Mouse (Mus musculus): ENCODE data around the gene Chrm2. TPM values are rescaled to one million over a fixed set of nuclear protein-coding genes. Genes with fewer than 3 reads are reported as not detected.

Gene Chrm2
- total and polyA plus RNA-seq, 3 experiments = 26.1 to 83.6 (median 67.4) TPM

GRCm38 (mm10) chr6:36484132-36484665, 96.3 kb downstream of the Chrm2 start:
- H3K79me2 ChIP-seq (replicated peaks; ENCODE audit: control insufficient read depth, insufficient read depth, low read length) = no peaks in the 10 kb centered on the region
- no peaks in the 10 kb centered on the region; the same call in 1 of the 2 replicates for H3K36me3 ChIP-seq (ENCODE audit: control insufficient read depth, insufficient read depth, low read length)
- no peak overlapping the region for H3K27ac ChIP-seq
- TF ChIP-seq EP300 (IDR thresholded peaks at IDR 0.05; ENCODE audit: insufficient read depth, low read depth, low read length) (no peak), CTCF (IDR thresholded peaks at IDR 0.05) (no peak), POLR2A (IDR thresholded peaks at IDR 0.05; ENCODE audit: insufficient read depth, low read depth, low read length) (no peak)
- 45% methylated on average over 4 of the region's 4 CpGs for WGBS
- DNase-seq = no peak
- intact Hi-C loops (cut with DNase I) = loop anchor here (10.0 kb wide), 1 partner anchor 1181 kb away; no protein-coding TSS in a partner anchor
- H3K9ac ChIP-seq (ENCODE audit: low read depth, low read length) = no peak overlapping the region
- H3K27me3 ChIP-seq (ENCODE audit: control insufficient read depth, insufficient read depth, low read length) = no peaks in the 10 kb centered on the region
- no peaks in the 10 kb centered on the region; the same call in 1 of the 2 replicates for H3K4me1 ChIP-seq (ENCODE audit: control insufficient read depth, insufficient read depth, low read length)
- H3K4me3 ChIP-seq = no peak overlapping the region

DNA sequence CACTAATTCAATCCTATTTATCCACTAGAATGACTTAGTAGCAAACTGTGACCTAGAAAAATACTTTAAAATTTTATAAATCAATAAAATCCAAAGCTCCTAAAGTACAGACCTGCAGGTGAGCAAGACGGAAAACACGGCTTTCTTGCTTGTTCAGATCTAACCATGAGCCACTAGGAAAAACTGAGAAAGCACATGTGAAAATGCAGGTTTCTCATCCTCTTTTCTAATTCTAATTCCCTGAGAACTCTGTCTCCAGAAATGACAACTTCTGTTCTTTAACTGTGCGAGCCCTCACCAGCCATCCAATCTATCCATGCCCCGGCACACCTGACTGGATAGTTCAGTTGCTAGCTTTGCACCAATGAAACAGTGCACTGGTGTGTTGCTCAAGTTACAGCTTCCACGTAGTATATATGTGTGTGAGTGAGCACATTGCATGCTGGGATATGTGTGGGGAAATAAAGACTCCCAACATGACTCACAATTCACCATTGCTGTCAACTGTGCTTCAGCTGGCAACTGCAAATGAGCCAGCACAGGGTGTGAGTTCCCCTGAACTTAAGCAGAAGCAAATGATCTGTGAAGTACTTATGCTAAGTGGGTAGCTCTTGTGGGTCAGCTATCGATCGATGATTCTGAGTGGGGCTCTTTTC, 119.3 kb downstream of the Chrm2 start:
- H3K27me3 ChIP-seq (ENCODE audit: control insufficient read depth, insufficient read depth, low read length) = no peaks in the 10 kb centered on the region
- no peaks in the 10 kb centered on the region for H3K79me2 ChIP-seq (replicated peaks; ENCODE audit: control insufficient read depth, insufficient read depth, low read length)
- peaks cover 2% of the 10 kb centered on the region for H3K4me1 ChIP-seq (ENCODE audit: control insufficient read depth, insufficient read depth, low read length)
- H3K36me3 ChIP-seq (ENCODE audit: control insufficient read depth, insufficient read depth, low read length) = peaks cover 4% of the 10 kb centered on the region; the same call in 1 of the 2 replicates
- intact Hi-C loops (cut with DNase I) = loop anchor here (5.0 kb wide), 1 partner anchor 115 kb away; no protein-coding TSS in a partner anchor
- peak overlapping the region; percentile 90 for H3K27ac ChIP-seq
- TF ChIP-seq POLR2A (IDR thresholded peaks at IDR 0.05; ENCODE audit: insufficient read depth, low read depth, low read length) (no peak), EP300 (IDR thresholded peaks at IDR 0.05; ENCODE audit: insufficient read depth, low read depth, low read length) (no peak), CTCF (IDR thresholded peaks at IDR 0.05) (no peak)
- 70% methylated on average over 7 of the region's 7 CpGs for WGBS
- no peak overlapping the region for H3K4me3 ChIP-seq
- H3K9ac ChIP-seq (ENCODE audit: low read depth, low read length) = no peak overlapping the region
- DNase-seq = no peak

DNA sequence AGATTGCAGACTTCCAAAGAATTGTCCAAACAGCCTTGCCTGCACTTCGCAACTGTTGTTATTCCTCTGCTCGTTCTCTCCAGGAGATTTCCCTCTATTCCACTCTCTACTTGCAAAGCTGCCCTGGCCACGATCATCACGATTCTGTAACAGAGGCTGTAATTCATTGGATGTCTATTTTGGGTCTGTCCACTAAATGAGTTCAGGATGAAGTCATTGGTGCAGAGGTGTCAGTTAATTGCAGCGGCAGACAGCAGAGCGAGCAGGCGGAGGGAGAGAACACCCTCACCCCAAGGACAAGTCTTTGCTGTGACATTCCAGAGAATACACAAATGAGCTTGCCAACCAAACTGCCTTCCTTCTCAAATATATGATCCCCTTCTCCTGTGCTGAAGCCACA, 120.1 kb downstream of the Chrm2 start:
- Histone ChIP-seq H3K36me3 (ENCODE audit: control insufficient read depth, insufficient read depth, low read length) (peaks cover 4% of the 10 kb centered on the region; the same call in 1 of the 2 replicates), H3K27me3 (ENCODE audit: control insufficient read depth, insufficient read depth, low read length) (no peaks in the 10 kb centered on the region), H3K4me1 (ENCODE audit: control insufficient read depth, insufficient read depth, low read length) (peaks cover 2% of the 10 kb centered on the region), H3K79me2 (replicated peaks; ENCODE audit: control insufficient read depth, insufficient read depth, low read length) (no peaks in the 10 kb centered on the region), H3K9ac (ENCODE audit: low read depth, low read length) (no peak overlapping the region), H3K27ac (peak overlapping the region; percentile 90), H3K4me3 (no peak overlapping the region)
- TF ChIP-seq POLR2A (IDR thresholded peaks at IDR 0.05; ENCODE audit: insufficient read depth, low read depth, low read length) = peak; percentile 55
- peak; percentile 47; the same call in 1 of the 2 replicates for TF ChIP-seq EP300 (IDR thresholded peaks at IDR 0.05; ENCODE audit: insufficient read depth, low read depth, low read length)
- no peak for TF ChIP-seq CTCF (IDR thresholded peaks at IDR 0.05)
- intact Hi-C loops (cut with DNase I) = loop anchor here (5.0 kb wide), 1 partner anchor 116 kb away; no protein-coding TSS in a partner anchor
- 26% methylated on average over 7 of the region's 7 CpGs for WGBS
- peak in 1 of 2 experiments; percentile 63 for DNase-seq

DNA sequence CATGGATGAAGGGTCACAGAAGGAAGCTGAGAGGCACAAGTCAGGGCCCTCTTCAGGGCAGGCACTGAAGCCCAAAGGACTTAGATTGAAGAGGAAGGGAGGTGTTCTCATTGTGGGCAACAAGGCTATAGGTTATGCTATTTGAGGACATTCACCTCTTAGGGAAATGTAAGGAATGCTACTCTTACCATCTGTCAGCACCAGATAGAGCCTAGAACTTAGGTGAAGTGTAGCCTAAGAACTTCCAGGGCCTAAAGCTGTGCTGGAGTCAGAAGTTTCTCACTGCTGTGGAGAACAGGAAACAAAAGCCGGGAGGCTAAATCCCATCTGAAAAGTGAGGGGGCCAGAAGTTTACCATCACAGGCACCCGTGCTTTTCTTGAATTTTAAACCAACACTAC, 120.6 kb downstream of the Chrm2 start:
- DNase-seq = no peak
- H3K36me3 ChIP-seq (ENCODE audit: control insufficient read depth, insufficient read depth, low read length) = peaks cover 4% of the 10 kb centered on the region; the same call in 1 of the 2 replicates
- H3K9ac ChIP-seq (ENCODE audit: low read depth, low read length) = peak overlapping the region; percentile 54
- no peaks in the 10 kb centered on the region for H3K27me3 ChIP-seq (ENCODE audit: control insufficient read depth, insufficient read depth, low read length)
- H3K4me1 ChIP-seq (ENCODE audit: control insufficient read depth, insufficient read depth, low read length) = peaks cover 2% of the 10 kb centered on the region
- no peak overlapping the region for H3K4me3 ChIP-seq
- WGBS = 32% methylated on average over 2 of the region's 2 CpGs
- no peaks in the 10 kb centered on the region for H3K79me2 ChIP-seq (replicated peaks; ENCODE audit: control insufficient read depth, insufficient read depth, low read length)
- H3K27ac ChIP-seq = peak overlapping the region; percentile 90
- no peak for TF ChIP-seq POLR2A (IDR thresholded peaks at IDR 0.05; ENCODE audit: insufficient read depth, low read depth, low read length)
- TF ChIP-seq CTCF (IDR thresholded peaks at IDR 0.05) = no peak
- TF ChIP-seq EP300 (IDR thresholded peaks at IDR 0.05; ENCODE audit: insufficient read depth, low read depth, low read length) = no peak
- intact Hi-C loops (cut with DNase I) = loop anchor here (5.0 kb wide), 1 partner anchor 116 kb away; no protein-coding TSS in a partner anchor

GRCm38 (mm10) chr6:36516508-36516907, 128.6 kb downstream of the Chrm2 start:
- WGBS = 73% methylated on average over 4 of the region's 4 CpGs
- Histone ChIP-seq H3K9ac (ENCODE audit: low read depth, low read length) (no peak overlapping the region), H3K4me1 (ENCODE audit: control insufficient read depth, insufficient read depth, low read length) (no peaks in the 10 kb centered on the region; the same call in 1 of the 2 replicates), H3K36me3 (ENCODE audit: control insufficient read depth, insufficient read depth, low read length) (peaks cover 3% of the 10 kb centered on the region; the same call in 1 of the 2 replicates), H3K27ac (peak overlapping the region; percentile 66), H3K4me3 (no peak overlapping the region), H3K79me2 (replicated peaks; ENCODE audit: control insufficient read depth, insufficient read depth, low read length) (no peaks in the 10 kb centered on the region; the same call in 1 of the 2 replicates), H3K27me3 (ENCODE audit: control insufficient read depth, insufficient read depth, low read length) (no peaks in the 10 kb centered on the region)
- intact Hi-C loops (cut with DNase I) = loop anchor here (10.0 kb wide), 1 partner anchor 78 kb away; no protein-coding TSS in a partner anchor
- no peak for DNase-seq
- TF ChIP-seq POLR2A (IDR thresholded peaks at IDR 0.05; ENCODE audit: insufficient read depth, low read depth, low read length) = no peak
- no peak for TF ChIP-seq CTCF (IDR thresholded peaks at IDR 0.05)
- no peak for TF ChIP-seq EP300 (IDR thresholded peaks at IDR 0.05; ENCODE audit: insufficient read depth, low read depth, low read length)
